Mouse (Mus musculus) heart, embryonic 13.5 days (tissue): ENCODE results near the gene Fen1. TPM values are rescaled to one million over a fixed set of nuclear protein-coding genes. Genes with fewer than 3 reads are reported as not detected.
A peak's percentile ranks its signal among the peaks of the same experiment; 100 is the strongest.

Experiments
- ATAC-seq: fragments of 200-750 bp; cut with Nextera tagmentation; 2 replicates; pipeline ENCODE4 v1.8.0; 2017; ENCODE audit warnings: moderate TSS enrichment; ENCODE audit not compliant: insufficient number of reproducible peaks, low FRiP score, low TSS enrichment; ENCODE audit errors: extremely low read depth
- H3K27ac ChIP-seq: fragments of 300-500 bp; sonication (generic); replicated peaks from 2 replicates; pipeline ENCODE4 v1.5.1; 2015; ENCODE audit warnings: moderate library complexity, mild to moderate bottlenecking, inconsistent platforms
- H3K27me3 ChIP-seq: fragments of 300-500 bp; sonication (generic); replicated peaks from 2 replicates; pipeline ENCODE4 v1.6.1; 2015; ENCODE audit warnings: mild to moderate bottlenecking, inconsistent platforms
- H3K36me3 ChIP-seq: fragments of 300-500 bp; sonication (generic); 2 replicates; pipeline ENCODE4 v1.6.1; 2015; ENCODE audit warnings: mild to moderate bottlenecking, inconsistent platforms
- H3K4me1 ChIP-seq: fragments of 300-500 bp; sonication (generic); 2 replicates; pipeline ENCODE4 v1.6.1; 2015; ENCODE audit warnings: inconsistent platforms
- H3K4me2 ChIP-seq: fragments of 300-500 bp; sonication (generic); 2 replicates; pipeline ENCODE4 v1.6.1; 2015; ENCODE audit warnings: inconsistent platforms, mild to moderate bottlenecking, moderate library complexity
- H3K4me3 ChIP-seq: fragments of 300-500 bp; sonication (generic); 2 replicates; pipeline ENCODE4 v1.5.1; 2015; ENCODE audit warnings: moderate library complexity, mild to moderate bottlenecking, inconsistent platforms
- H3K9ac ChIP-seq: fragments of 300-500 bp; sonication (generic); 2 replicates; pipeline ENCODE4 v1.6.1; 2015; ENCODE audit warnings: inconsistent platforms, mild to moderate bottlenecking, moderate library complexity
- H3K9me3 ChIP-seq: fragments of 300-500 bp; sonication (generic); 2 replicates; pipeline ENCODE4 v1.6.1; 2016; ENCODE audit warnings: inconsistent platforms
- WGBS: fragments of 180-500 bp; shearing (Covaris S2); methylation state at CpG from one replicate; pipeline ENCODE4 v1.1.7; 2015; ENCODE audit warnings: mixed read lengths; 5-methylcytosine and 5-hydroxymethylcytosine counted together
- polyA plus RNA-seq: library from polyadenylated mRNA; unstranded; fragments of >200 nt; fragmentation: Nextera tagmentation; extraction: Ambion mirVana; gene quantifications from 2 replicates; pipeline ENCODE4 v1.2.1, GENCODE M21; 2015

The Fen1 gene
- polyA plus RNA-seq, 1 experiment from 2014 or later = 49.0 TPM

DNA sequence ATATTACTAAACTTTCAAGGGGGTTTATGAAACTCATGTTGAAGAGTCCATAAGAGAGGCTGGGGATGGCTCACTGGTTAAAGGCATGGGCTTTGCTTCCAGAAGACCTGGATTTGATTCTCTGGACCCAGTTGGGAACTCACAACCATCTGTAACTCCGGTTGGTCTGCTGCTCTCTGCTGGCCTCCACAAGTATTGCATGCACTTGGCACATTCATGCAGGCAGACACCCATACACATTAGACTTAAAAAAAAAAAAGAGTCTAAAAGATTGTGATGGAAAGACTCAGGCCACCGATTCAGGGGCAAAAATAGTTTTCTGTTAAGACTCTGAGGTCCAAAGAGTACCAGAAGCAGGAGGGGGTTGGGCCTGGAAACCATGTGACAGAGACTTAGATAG is 13.2 kb downstream of the Fen1 start:
- Histone ChIP-seq H3K9ac (no peak overlapping the region), H3K9me3 (no peaks in the 10 kb centered on the region), H3K4me2 (no peak overlapping the region), H3K4me1 (peaks cover 5% of the 10 kb centered on the region), H3K36me3 (peaks cover 100% of the 10 kb centered on the region), H3K27ac (no peak overlapping the region), H3K27me3 (no peaks in the 10 kb centered on the region), H3K4me3 (no peak overlapping the region)
- no peak for ATAC-seq
- 30% methylated on average over 2 of the region's 2 CpGs for WGBS

DNA sequence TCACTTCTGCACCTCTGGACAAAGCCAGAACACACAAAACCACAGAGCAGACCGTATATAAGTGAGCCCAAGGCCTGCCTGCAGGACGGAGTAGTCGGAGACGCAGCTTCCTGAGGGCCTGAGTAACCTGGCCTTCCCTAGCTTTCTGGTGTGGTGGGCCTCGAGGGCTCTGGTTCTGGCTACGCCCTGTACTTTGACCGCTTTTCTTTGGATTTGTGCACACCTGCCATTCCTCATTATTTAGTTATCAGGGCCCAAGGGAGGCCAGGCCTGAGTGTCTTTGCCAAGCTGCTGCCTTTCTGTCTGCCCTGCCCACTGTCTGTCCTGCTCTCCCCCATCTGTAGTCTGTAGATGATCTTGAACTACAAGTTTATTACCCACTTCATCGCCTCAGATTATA is 14.0 kb downstream of the Fen1 start:
- H3K4me3 ChIP-seq = no peak overlapping the region
- H3K27me3 ChIP-seq = no peaks in the 10 kb centered on the region
- peaks cover 10% of the 10 kb centered on the region for H3K4me1 ChIP-seq
- H3K27ac ChIP-seq = no peak overlapping the region
- H3K36me3 ChIP-seq = peaks cover 100% of the 10 kb centered on the region
- H3K9ac ChIP-seq = no peak overlapping the region
- no peaks in the 10 kb centered on the region for H3K9me3 ChIP-seq
- no peak overlapping the region for H3K4me2 ChIP-seq
- WGBS = 94% methylated on average over 8 of the region's 8 CpGs
- ATAC-seq = no peak

DNA sequence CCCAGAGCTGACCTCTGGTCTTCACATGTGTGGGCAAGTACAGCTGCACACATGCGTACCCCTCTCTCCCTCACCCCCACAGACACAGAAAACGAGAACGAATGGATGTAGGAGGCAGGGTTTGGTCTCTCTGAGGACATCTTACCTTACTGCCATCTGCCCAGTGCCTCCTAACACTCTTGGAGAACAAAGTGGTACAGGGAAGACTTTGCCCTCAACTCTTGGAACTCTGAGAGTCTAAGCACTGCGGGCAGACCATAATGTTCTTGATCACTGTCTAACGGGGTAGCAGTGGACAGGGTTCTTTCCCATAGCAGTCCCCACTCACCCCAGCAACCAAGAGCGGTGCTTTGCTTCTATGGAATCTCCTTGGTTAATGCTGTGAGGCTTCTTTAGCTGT is 14.9 kb downstream of the Fen1 start:
- H3K27me3 ChIP-seq = no peaks in the 10 kb centered on the region
- H3K4me2 ChIP-seq = no peak overlapping the region
- H3K36me3 ChIP-seq = peaks cover 92% of the 10 kb centered on the region
- peaks cover 19% of the 10 kb centered on the region for H3K4me1 ChIP-seq
- ATAC-seq = no peak
- no peak overlapping the region for H3K27ac ChIP-seq
- no peak overlapping the region for H3K9ac ChIP-seq
- 92% methylated on average over 6 of the region's 6 CpGs for whole genome bisulfite sequencing
- no peak overlapping the region for H3K4me3 ChIP-seq
- no peaks in the 10 kb centered on the region for H3K9me3 ChIP-seq

DNA sequence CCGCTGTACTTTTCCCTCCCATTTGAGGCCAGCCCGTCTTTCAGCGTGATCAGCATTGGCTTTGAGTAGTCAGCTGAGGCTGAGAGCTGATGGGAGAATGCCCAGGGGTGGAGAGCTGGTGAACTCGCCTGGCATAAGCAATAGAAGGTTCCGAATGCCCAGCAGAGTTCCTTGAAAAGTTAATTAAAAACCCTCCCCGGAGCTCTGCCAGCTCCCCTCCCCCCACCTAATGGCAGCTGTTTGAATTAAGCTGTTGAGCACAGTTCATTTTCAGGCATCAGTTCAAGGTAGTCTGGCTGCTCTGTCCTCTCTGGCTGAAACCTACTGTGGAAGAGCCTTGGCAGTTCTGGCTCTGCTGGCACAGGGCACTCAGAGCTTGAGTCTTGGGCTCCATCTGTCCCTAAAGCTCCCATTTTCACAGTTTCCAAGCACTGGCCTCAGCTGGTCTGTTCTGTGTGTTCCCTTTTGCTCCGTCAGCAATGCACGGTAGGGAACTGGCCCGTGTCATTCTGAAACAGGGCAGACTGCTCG is 15.6 kb downstream of the Fen1 start:
- no peak overlapping the region for H3K4me3 ChIP-seq
- H3K27me3 ChIP-seq = no peaks in the 10 kb centered on the region
- H3K9me3 ChIP-seq = no peaks in the 10 kb centered on the region
- 83% methylated on average over 10 of the region's 10 CpGs for WGBS
- H3K4me2 ChIP-seq = no peak overlapping the region
- peaks cover 24% of the 10 kb centered on the region for H3K4me1 ChIP-seq
- peaks cover 86% of the 10 kb centered on the region for H3K36me3 ChIP-seq
- H3K9ac ChIP-seq = no peak overlapping the region
- no peak for ATAC-seq
- H3K27ac ChIP-seq = no peak overlapping the region

DNA sequence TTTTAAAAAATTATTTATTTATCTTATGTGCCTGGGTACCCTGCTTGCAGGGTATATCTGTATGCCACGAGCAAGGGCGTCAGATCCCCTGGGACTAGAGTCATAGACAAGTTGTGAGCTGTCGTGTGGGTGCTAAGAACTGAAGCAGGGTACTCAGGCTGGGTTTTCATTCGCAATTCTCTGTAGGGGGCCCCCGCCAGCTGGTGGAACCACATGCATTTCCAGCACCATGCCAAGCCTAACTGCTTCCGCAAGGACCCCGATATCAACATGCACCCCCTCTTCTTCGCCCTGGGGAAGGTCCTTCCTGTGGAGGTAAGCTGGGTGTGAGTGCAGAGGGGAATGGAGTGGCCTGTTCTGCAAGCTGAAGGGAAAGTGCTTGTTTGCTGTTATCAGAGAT is 17.4 kb downstream of the Fen1 start:
- H3K9me3 ChIP-seq = no peaks in the 10 kb centered on the region
- WGBS = 90% methylated on average over 8 of the region's 8 CpGs
- ATAC-seq = no peak
- H3K4me3 ChIP-seq = no peak overlapping the region
- no peaks in the 10 kb centered on the region for H3K27me3 ChIP-seq
- H3K9ac ChIP-seq = no peak overlapping the region
- H3K27ac ChIP-seq = no peak overlapping the region
- peaks cover 28% of the 10 kb centered on the region for H3K4me1 ChIP-seq
- peaks cover 68% of the 10 kb centered on the region for H3K36me3 ChIP-seq
- 0 out of 2 replicates have a peak overlapping the region, but pooled peaks have one; percentile 5 for H3K4me2 ChIP-seq

DNA sequence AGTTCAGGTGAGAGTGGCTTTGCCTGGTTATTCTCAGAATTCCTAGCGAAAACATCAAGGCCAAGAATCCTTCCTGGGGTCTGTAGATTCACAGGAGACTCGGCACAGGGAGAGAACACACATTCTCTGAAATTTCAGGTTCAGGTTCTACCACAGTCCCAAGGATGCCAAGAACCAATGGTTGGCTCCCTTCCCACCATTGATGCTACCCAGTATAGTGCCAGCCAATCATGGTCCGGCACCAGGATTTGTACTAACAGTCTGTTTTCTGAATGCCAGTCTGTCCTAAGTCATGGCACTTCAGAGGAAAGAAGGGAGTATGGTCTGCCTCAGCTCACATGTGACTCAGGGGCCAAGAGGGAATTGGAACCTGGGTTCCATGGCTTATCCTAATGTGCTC is 18.1 kb downstream of the Fen1 start:
- Histone ChIP-seq H3K27me3 (no peaks in the 10 kb centered on the region), H3K9ac (no peak overlapping the region), H3K36me3 (peaks cover 61% of the 10 kb centered on the region), H3K4me3 (no peak overlapping the region), H3K4me1 (peaks cover 26% of the 10 kb centered on the region), H3K27ac (no peak overlapping the region), H3K9me3 (no peaks in the 10 kb centered on the region), H3K4me2 (peak overlapping the region; percentile 92; the same call in 1 of the 2 replicates)
- WGBS = 91% methylated on average over 3 of the region's 3 CpGs
- no peak for ATAC-seq

DNA sequence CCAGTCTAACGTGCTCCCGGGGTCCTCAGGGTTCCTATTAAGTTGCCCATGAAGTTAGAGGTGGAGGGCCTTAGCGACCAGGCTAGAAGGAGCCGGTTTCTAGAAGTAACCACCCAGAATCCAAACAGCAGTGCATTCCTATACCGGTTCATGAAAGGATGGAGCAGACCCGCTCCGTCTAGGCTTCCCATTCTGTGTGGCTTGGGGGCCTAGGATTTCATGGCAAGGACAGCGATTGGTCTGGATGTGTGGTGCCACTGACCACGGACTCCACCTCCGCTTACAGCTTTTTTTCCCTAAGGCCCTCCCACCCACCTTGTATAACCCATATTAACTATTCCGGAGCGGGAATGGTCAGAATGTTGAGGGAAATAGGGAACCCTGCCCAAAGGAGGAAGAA is 19.9 kb downstream of the Fen1 start:
- H3K9ac ChIP-seq = peak overlapping the region; percentile 91
- H3K4me2 ChIP-seq = peak overlapping the region; percentile 92
- H3K27ac ChIP-seq = peak overlapping the region; percentile 95
- H3K4me1 ChIP-seq = peaks cover 31% of the 10 kb centered on the region
- 20% methylated on average over 12 of the region's 12 CpGs for WGBS
- peaks cover 43% of the 10 kb centered on the region for H3K36me3 ChIP-seq
- peak overlapping the region; percentile 80 for H3K4me3 ChIP-seq
- ATAC-seq = no peak
- no peaks in the 10 kb centered on the region for H3K9me3 ChIP-seq
- no peaks in the 10 kb centered on the region for H3K27me3 ChIP-seq

DNA sequence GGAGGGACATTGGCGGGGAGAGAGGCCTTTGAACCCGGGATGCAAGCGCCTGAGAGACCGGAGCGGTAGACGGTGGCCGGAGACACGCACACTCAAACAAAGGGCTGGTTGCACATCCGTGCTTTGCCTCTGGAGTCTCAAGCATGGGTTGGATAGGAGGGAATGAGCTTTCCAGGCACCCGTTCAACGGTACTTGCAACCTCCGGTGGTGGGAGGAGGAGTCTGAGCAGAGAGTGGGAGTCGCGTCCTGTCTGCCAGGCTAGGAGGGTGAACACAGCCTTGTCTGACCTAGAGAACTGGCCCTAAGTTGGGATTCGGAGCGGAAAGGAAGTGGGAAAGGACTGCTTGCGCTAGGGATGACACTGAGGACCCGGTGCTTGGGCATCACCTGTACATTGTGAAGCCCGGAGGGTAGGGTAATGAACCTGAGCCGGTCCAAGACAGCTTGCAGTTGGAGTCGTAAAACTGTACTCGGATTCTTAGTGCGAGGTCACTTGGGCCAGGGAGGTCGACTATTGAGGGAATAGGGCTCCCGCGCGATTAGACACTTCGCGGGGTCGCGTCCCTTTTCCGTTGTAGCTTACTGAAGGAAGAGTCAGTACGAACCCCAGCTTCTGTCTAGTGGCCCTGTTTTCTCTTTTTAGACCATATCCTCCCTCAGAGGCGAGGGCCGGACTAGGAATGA is 20.5 kb downstream of the Fen1 start:
- Histone ChIP-seq H3K9me3 (no peaks in the 10 kb centered on the region), H3K9ac (peak overlapping the region; percentile 91), H3K4me2 (peak overlapping the region; percentile 92), H3K4me3 (peak overlapping the region; percentile 80), H3K4me1 (peaks cover 31% of the 10 kb centered on the region), H3K36me3 (peaks cover 37% of the 10 kb centered on the region), H3K27me3 (no peaks in the 10 kb centered on the region), H3K27ac (peak overlapping the region; percentile 95)
- peak; percentile 55; the same call in 1 of the 2 replicates for ATAC-seq
- 2% methylated on average over 35 of the region's 35 CpGs for WGBS

DNA sequence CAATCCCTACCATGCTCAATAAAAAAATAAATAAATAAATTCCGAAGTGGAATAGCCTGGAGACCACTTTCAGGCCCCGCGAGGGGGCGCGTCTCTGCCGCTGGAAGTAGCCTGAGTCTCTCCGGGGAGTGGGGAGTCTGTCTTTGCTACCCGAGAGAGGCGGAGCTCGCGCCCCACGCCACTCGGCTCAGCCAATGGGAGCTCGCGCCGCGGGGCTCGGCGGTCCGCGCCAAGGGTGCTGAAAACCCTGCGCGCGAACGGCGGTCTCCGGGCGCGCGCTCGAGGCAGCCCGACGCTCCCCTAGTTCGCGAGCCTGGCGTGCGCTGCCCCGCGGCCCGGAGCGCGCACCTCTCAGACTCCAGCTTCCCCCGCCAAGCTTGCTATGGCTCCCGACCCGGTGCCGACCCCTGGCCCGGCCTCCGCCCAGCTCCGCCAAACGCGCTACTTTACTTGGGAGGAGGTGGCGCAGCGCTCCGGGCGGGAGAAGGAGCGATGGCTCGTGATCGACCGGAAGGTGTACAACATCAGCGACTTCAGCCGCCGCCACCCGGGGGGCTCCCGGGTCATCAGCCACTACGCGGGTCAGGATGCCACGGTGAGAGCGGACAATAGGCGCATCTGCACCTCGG is 21.2 kb downstream of the Fen1 start, which contains the start of gene Fads1:
Fads1 (plus strand) TSS at position 219 of the 629 bp plus-strand sequence.
- ATAC-seq = peak; percentile 90
- peak within 1 kb of the TSS; percentile 95 for H3K27ac ChIP-seq
- peak within 1 kb of the TSS; percentile 92 for H3K4me2 ChIP-seq
- H3K9me3 ChIP-seq = no peaks in the 10 kb centered on the region
- peak within 1 kb of the TSS; percentile 80 for H3K4me3 ChIP-seq
- peak within 1 kb of the TSS; percentile 91 for H3K9ac ChIP-seq
- peaks cover 31% of the 10 kb centered on the region for H3K4me1 ChIP-seq
- H3K36me3 ChIP-seq = peaks cover 30% of the 10 kb centered on the region
- WGBS = under 1% methylated on average over 70 of the region's 70 CpGs
- H3K27me3 ChIP-seq = no peaks in the 10 kb centered on the region

DNA sequence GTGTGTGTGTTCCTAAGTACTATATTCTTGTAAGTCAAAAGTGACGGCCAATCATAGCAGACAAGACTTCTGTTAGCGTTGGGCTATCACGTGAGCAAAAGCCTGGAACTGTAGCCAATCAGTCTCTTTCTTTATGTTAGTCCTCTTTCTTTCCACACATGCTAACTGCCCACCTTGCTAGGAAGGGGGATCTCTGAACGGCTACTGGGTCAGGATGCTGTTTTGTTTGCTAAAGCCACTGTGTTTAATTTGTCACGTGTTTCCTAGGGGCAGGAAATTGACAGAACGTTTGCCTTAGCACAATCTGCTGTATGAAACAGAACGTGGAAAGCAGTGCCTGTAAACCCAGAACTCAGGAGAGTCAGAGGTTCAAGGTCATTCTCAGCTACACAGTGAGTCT is 21.8 kb downstream of the Fen1 start:
- Histone ChIP-seq H3K27ac (peak overlapping the region; percentile 95), H3K4me1 (peaks cover 34% of the 10 kb centered on the region), H3K9me3 (no peaks in the 10 kb centered on the region), H3K4me3 (peak overlapping the region; percentile 80), H3K36me3 (peaks cover 24% of the 10 kb centered on the region), H3K9ac (peak overlapping the region; percentile 74), H3K4me2 (peak overlapping the region; percentile 92), H3K27me3 (no peaks in the 10 kb centered on the region)
- 34% methylated on average over 7 of the region's 7 CpGs for WGBS
- no peak for ATAC-seq

DNA sequence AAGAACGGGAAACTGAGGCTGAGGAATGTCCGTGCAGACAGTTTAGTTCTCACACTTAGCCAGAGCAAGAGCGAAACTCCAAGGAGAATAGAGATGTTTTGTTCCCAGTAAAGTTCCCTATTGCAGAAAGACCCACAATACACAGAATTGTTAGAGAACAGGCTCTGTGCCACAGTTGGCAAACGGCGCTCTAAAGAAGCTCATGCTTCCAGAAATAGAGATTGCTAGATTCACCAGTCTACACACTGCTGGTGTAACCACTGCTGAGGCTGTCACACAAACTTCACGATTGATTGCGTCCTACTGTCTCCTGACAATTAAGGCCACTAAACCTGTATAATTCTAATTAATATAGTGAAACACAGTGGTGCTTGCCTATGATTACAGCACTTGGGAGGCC is 22.7 kb downstream of the Fen1 start:
- no peak overlapping the region for H3K27ac ChIP-seq
- H3K4me1 ChIP-seq = peaks cover 44% of the 10 kb centered on the region
- no peak overlapping the region for H3K4me2 ChIP-seq
- peaks cover 14% of the 10 kb centered on the region for H3K36me3 ChIP-seq
- 86% methylated on average over 7 of the region's 7 CpGs for WGBS
- no peak overlapping the region for H3K4me3 ChIP-seq
- no peaks in the 10 kb centered on the region for H3K9me3 ChIP-seq
- H3K9ac ChIP-seq = no peak overlapping the region; the same call in 1 of the 2 replicates
- H3K27me3 ChIP-seq = no peaks in the 10 kb centered on the region
- no peak for ATAC-seq
